Mouse (Mus musculus) heart, postnatal 0 days (tissue): ENCODE measurements around the gene Gm49486.

ENCODE experiments used
- CTCF ChIP-seq: IDR thresholded peaks from 2 replicates; pipeline ENCODE4 v1.5.1; 2016; ENCODE audit warnings: antibody characterized with exemption, control low read depth, low read depth
- EP300 ChIP-seq: IDR thresholded peaks from 2 replicates; pipeline ENCODE4 v1.6.1; 2016; ENCODE audit warnings: antibody characterized with exemption, low read depth

DNA sequence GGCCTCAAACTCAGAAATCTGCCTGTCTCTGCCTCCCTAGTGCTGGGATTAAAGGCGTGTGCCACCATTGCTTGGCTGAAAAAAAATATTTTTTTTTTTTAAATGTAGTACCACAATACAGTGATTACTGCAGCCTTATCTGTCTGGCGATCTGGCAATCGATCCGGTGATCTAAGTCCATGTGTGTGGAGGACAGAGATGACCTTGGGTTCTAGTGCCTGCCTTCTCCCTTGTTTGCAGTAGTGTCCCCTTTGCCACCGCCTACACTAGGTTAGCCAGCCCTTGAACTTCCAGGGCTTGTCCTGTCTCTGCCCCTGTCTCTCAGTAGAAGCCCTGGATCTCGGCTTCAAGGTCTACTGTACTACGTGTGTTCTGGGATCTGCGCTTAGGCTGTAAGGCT lies 41.4 kb upstream of the Gm49486 start:
- TF ChIP-seq CTCF (no peak), EP300 (no peak)
